Mouse (Mus musculus) left cerebral cortex, adult 2 months (tissue): ENCODE measurements around the gene Gm47969. TPM values are rescaled to one million over a fixed set of nuclear protein-coding genes. Genes with fewer than 3 reads are reported as not detected.

ENCODE experiments used
- DNase-seq, 2 experiments: peaks; one replicate each; pipeline ENCODE4 v3.0.0; 2021 to 2022; ENCODE audit warnings: low spot score in 2 of 2, mixed read lengths in 1 of 2; ENCODE audit errors: extremely low spot score in 1 of 2
- H3K27ac ChIP-seq: fragments of 200-600 bp; 2 replicates; pipeline ENCODE4 v1.8.1; 2022
- H3K4me3 ChIP-seq: fragments of 200-600 bp; 2 replicates; pipeline ENCODE4 v1.8.1; 2022
- CTCF ChIP-seq: fragments of 200-600 bp; IDR thresholded peaks from 2 replicates; pipeline ENCODE4 v1.8.1; 2022; ENCODE audit warnings: antibody characterized with exemption, mild to moderate bottlenecking, moderate library complexity
- intact Hi-C: fragments of 180-260 bp; cut with DNase I; formaldehyde crosslinking; loops from one replicate; pipeline ENCODE4 v1.15.1; 2025
- total RNA-seq, 2 experiments: library from RNA; stranded (reverse); gene quantifications; 2 replicates each; pipeline ENCODE4 v1.2.3; 2021

Gene Gm47969
- total RNA-seq, 2 experiments from 2014 or later: not detected

GRCm38 (mm10) chr1:83077016-83077415 is 32.3 kb downstream of the Gm47969 start:
- DNase-seq: no peak
- Histone ChIP-seq H3K4me3 (no peak overlapping the region), H3K27ac (no peak overlapping the region)
- no peak for TF ChIP-seq CTCF
- intact Hi-C loops: loop anchor here (5.0 kb wide), 1 partner anchor 290 kb away; no protein-coding TSS in a partner anchor

GRCm38 (mm10) chr1:83084790-83085189 is 40.1 kb downstream of the Gm47969 start:
- TF ChIP-seq CTCF: no peak
- H3K4me3 ChIP-seq: no peak overlapping the region
- intact Hi-C loops: no loop called here
- H3K27ac ChIP-seq: no peak overlapping the region
- no peak for DNase-seq

- TF ChIP-seq CTCF: no peak
- no peak overlapping the region for H3K27ac ChIP-seq
- intact Hi-C loops: no loop called here
- DNase-seq: no peak
- no peak overlapping the region for H3K4me3 ChIP-seq
Observed at GRCm38 (mm10) chr1:83091268-83091667, 46.5 kb downstream of the Gm47969 start.

Other genes starting within 250 kb of the Gm47969 start
- 10 to 100 TPM; 76.6 to 78.3 TPM for gene Agfg1, start 205.4 kb upstream of the Gm47969 start, total RNA-seq
- gene A030005L19Rik, start 131.6 kb upstream of the Gm47969 start, total RNA-seq: under 1 TPM; 0.61 to 0.91 TPM
- gene A030014E15Rik, start 120.0 kb upstream of the Gm47969 start, total RNA-seq: not detected
- gene Gm6217, start 113.5 kb upstream of the Gm47969 start, total RNA-seq: not detected
- gene A030003K21Rik, start 101.5 kb upstream of the Gm47969 start, total RNA-seq: not detected
- not detected for gene Gm7544, start 88.9 kb upstream of the Gm47969 start, total RNA-seq
- gene Gm47955, start 84.6 kb upstream of the Gm47969 start, total RNA-seq: not detected
- gene Gm47959, start 44.4 kb upstream of the Gm47969 start, total RNA-seq: not detected
- 1 to 10 TPM; 1.8 to 2.0 TPM for gene Slc19a3, start 6.5 kb upstream of the Gm47969 start, total RNA-seq
- gene Krtap28-10, start 2.5 kb upstream of the Gm47969 start, total RNA-seq: not detected
- not detected for gene A030005K14Rik, start 14.4 kb downstream of the Gm47969 start, total RNA-seq
- not detected for gene Krtap28-13, start 16.0 kb downstream of the Gm47969 start, total RNA-seq
- not detected for gene Ccl20, start 71.8 kb downstream of the Gm47969 start, total RNA-seq
- under 1 TPM; 0.25 to 0.56 TPM for gene Daw1, start 114.8 kb downstream of the Gm47969 start, total RNA-seq